ENCODE assay signal across 8 mouse cellular contexts in the genomic region with DNA sequence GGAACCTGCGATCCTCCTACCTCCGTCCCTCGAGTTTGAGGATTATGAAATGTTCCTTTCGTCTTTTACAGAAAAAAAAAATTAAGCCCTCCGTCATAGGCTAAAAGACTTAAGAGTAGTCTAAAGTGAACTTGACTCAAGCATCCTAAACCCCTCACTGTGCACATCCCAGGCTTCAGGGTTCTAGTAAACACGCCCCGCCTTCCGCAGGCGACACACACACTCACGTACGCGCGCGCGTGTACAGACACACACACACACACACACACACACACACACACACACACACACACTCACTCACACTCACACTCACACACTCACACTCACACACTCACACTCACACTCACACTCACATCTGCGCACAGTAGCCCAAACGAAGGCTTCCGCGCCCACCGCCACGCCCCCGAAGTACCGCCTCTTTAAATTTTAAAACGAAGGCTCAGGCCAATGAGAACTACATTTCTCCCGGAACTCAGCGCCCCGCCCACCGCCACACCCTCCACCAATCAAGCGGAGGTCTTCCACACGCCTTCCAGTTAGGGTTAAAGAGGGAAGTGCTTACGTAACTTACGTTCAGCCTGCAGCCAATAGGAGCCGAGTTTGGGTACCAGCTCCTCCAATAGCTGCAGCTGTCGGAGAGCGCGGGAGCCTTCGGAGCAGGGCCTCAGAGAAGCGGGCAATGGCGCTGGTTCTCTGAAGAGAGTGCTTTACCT. TPM values are rescaled to one million over a fixed set of nuclear protein-coding genes. Genes with fewer than 3 reads are reported as not detected.
DNase-seq lines count a peak whose midpoint lies in the region; ATAC-seq lines count a peak whose summit lies in the region.

A gene (plus strand): TSS at position 619 of the 713 bp plus-strand sequence.

- H3K4me2 ChIP-seq in hindbrain, embryonic 16.5 days (ENCODE audit: low read length), result peak within 1 kb of the TSS; percentile 99

- H3K9me3 ChIP-seq in hindbrain, embryonic 16.5 days (ENCODE audit: control insufficient read depth, low read length), result no peaks in the 10 kb centered on the region

- no peaks in the 10 kb centered on the region for H3K36me3 ChIP-seq in hindbrain, embryonic 16.5 days (ENCODE audit: control insufficient read depth, insufficient read depth, low read length)
- no peaks in the 10 kb centered on the region for H3K36me3 ChIP-seq in macrophage (ENCODE audit: inconsistent target)

- peak; percentile 94 for DNase-seq in WW6 (ENCODE audit: low read depth, low spot score)
- DNase-seq in cerebellum, postnatal 4 days (ENCODE audit: low spot score in 2 of 2), result peak; percentile 90 to 95
- peak; percentile 95 for DNase-seq in gastrocnemius, adult 18-20 months (ENCODE audit: low spot score)
- peak; percentile 90 to 95 for DNase-seq in left cerebral cortex, adult 18-20 months (ENCODE audit: low spot score in 2 of 2)
- DNase-seq in right cerebral cortex, adult 18-20 months, result peak; percentile 95
- peak; percentile 77 for DNase-seq in urinary bladder, postnatal 10 days (ENCODE audit: low spot score)

- peaks cover 45% of the 10 kb centered on the region for H3K79me2 ChIP-seq in macrophage (ENCODE audit: inconsistent target)

- H3K27ac ChIP-seq in hindbrain, embryonic 16.5 days (ENCODE audit: low read depth, low read length), result no peak within 1 kb of the TSS
- H3K27ac ChIP-seq in macrophage, result no peak within 1 kb of the TSS

- ATAC-seq in hindbrain, embryonic 16.5 days, result peak; percentile 100

- H3K4me1 ChIP-seq in hindbrain, embryonic 16.5 days (ENCODE audit: control insufficient read depth, insufficient read depth, low read depth, low read length), result peaks cover 9% of the 10 kb centered on the region

- WGBS in hindbrain, embryonic 16.5 days, result under 1% methylated on average over 39 of the region's 39 CpGs
- 2% methylated on average over 39 of the region's 39 CpGs for WGBS in macrophage (ENCODE audit: missing documents)

- H3K27me3 ChIP-seq in hindbrain, embryonic 16.5 days (replicated peaks; ENCODE audit: control insufficient read depth, insufficient read depth, low read length), result no peaks in the 10 kb centered on the region

- peak within 1 kb of the TSS; percentile 65 for H3K9ac ChIP-seq in hindbrain, embryonic 16.5 days (ENCODE audit: low read depth, low read length)

- H3K4me3 ChIP-seq in hindbrain, embryonic 16.5 days (ENCODE audit: low read length), result peak within 1 kb of the TSS; percentile 77
- H3K4me3 ChIP-seq in macrophage (ENCODE audit: inconsistent target), result peak within 1 kb of the TSS; percentile 65

RNA-seq across cellular contexts. Expression of the gene that starts here (rescaled TPM):
- not detected for total RNA-seq in gastrocnemius, adult 18-20 months (2021)
- 1.8 and 2.1 TPM in 2 replicates for polyA plus RNA-seq in hindbrain, embryonic 16.5 days (2015; fragmentation: Nextera tagmentation; extraction: Ambion mirVana)
- under 1 TPM in 1 of 2 experiments, not detected in 1; 0.12 TPM for total RNA-seq in left cerebral cortex, adult 18-20 months (2021)
- total RNA-seq in macrophage (2018; cell fraction: chromatin; rRNA removed), result 1 to 10 TPM in 17 of 26 experiments, under 1 TPM in 9; 0.08 to 6.3 (median 1.4) TPM
- total RNA-seq in macrophage (2018; cell fraction: cytosol; rRNA removed), result 1 to 10 TPM in 1 of 26 experiments, under 1 TPM in 25; 0.15 to 1.1 (median 0.58) TPM
- total RNA-seq in macrophage (2018; cell fraction: nucleus; rRNA removed), result 10 to 100 TPM in 1 of 26 experiments, 1 to 10 TPM in 7, under 1 TPM in 18; 0.15 to 17.9 (median 0.78) TPM
- 0.12 to 2.8 TPM (median 1.6 TPM) in 3 replicates for polyA plus RNA-seq in macrophage (2018)

Comparison
In these comparisons a context has a peak if more than half of its experiments do, and no peak if none do; other contexts are left out.
1. Peak in DNase-seq in gastrocnemius, adult 18-20 months; RNA of the gene not detected or under 1 TPM.
2. Peak in DNase-seq in left cerebral cortex, adult 18-20 months; RNA of the gene not detected or under 1 TPM.